9 mouse cellular contexts compared by ENCODE assay signal in the genomic region with DNA sequence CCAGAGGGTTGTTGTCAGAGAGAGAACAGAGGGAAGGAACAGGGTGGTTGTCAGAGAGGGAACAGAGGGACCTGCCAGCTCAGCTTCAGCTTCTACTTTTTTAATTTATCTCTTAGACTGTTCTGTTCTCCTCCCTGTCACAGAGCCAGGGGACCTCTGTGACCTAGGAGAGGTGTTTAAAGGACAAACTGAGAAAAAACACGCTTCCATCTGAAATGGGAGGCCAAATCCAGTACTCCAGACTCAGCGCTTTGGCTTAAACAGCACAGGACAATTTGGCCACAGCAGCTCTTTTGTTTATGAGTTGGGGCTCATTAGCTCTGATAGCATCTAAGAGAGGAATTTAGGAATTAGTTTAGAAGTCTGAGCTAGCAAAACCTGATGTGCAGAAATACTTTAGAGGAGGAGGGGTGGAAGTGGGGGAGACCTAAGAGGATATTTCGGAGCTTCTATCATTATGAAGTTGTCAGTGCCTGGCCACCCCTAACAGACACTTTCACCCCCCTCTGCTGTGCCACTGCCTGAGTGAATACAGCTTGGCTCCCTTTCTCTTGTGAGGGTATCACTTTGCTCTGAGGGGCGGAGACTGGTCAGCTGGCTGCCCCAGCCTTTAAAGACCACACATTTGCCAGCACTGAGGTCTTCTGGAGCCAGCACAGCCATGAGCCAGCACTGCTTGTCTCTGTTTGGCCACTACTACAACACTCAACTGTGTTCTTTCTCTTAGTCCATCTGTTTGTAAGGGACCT. TPM values are rescaled to one million over a fixed set of nuclear protein-coding genes. Genes with fewer than 3 reads are reported as not detected.
A peak's percentile ranks its signal among the peaks of the same experiment; 100 is the strongest.
DNase-seq lines count a peak whose midpoint lies in the region; ATAC-seq and TF ChIP-seq lines count a peak whose summit lies in the region.
"Had no signal": no experiment of that assay in that cellular context is flagged by ENCODE, and none has a peak within 500 bp of the region (broad histone marks: within the 10 kb centered on the region; RNA-seq: fewer than 3 reads in every experiment).

No protein-coding gene starts in this region.

- no peak for TF ChIP-seq CTCF in testis, adult 2 months (IDR thresholded peaks at IDR 0.05; ENCODE audit: control insufficient read depth, insufficient read depth, insufficient replicate concordance, low read depth, low read length)

- no peak for ATAC-seq in hindbrain, embryonic 13.5 days (ENCODE audit: low FRiP score)
- peak; percentile 74 for ATAC-seq in heart, embryonic 16.5 days (replicated peaks; ENCODE audit: extremely low read depth, insufficient read depth, low FRiP score)

- 40% methylated on average over 4 of the region's 4 CpGs for WGBS in hindbrain, embryonic 10.5 days
- 40% methylated on average over 4 of the region's 4 CpGs for WGBS in hindbrain, embryonic 13.5 days
- 19% methylated on average over 4 of the region's 4 CpGs for WGBS in heart, embryonic 16.5 days

- H3K27me3 ChIP-seq in hindbrain, embryonic 10.5 days (ENCODE audit: insufficient read depth, poor library complexity, severe bottlenecking) = no peaks in the 10 kb centered on the region
- H3K27me3 ChIP-seq in hindbrain, embryonic 13.5 days = no peaks in the 10 kb centered on the region
- H3K27me3 ChIP-seq in heart, embryonic 16.5 days (ENCODE audit: control insufficient read depth, insufficient read depth, low read length) = no peaks in the 10 kb centered on the region
- no peaks in the 10 kb centered on the region for H3K27me3 ChIP-seq in testis, adult 2 months (ENCODE audit: control insufficient read depth, insufficient read depth, low read length)
- H3K27me3 ChIP-seq: midbrain, embryonic 12.5 days had no signal

- H3K4me1 ChIP-seq in hindbrain, embryonic 10.5 days (replicated peaks) = peaks cover 25% of the 10 kb centered on the region
- H3K4me1 ChIP-seq in hindbrain, embryonic 13.5 days (replicated peaks) = 0 out of 2 replicates have a peak, but pooled peaks cover 4% of the 10 kb centered on the region
- H3K4me1 ChIP-seq in heart, embryonic 16.5 days (ENCODE audit: control insufficient read depth, insufficient read depth, low read length) = peaks cover 31% of the 10 kb centered on the region
- peaks cover 2% of the 10 kb centered on the region; the same call in 1 of the 2 replicates for H3K4me1 ChIP-seq in testis, adult 2 months (ENCODE audit: control insufficient read depth, insufficient read depth, low read length)

- intact Hi-C loops in left cerebral cortex, postnatal 36 days (cut with DNase I) = no loop called here

- no peak overlapping the region; the same call in 1 of the 2 replicates for H3K27ac ChIP-seq in hindbrain, embryonic 10.5 days
- H3K27ac ChIP-seq in hindbrain, embryonic 13.5 days = no peak overlapping the region
- peak overlapping the region; percentile 91 for H3K27ac ChIP-seq in heart, embryonic 16.5 days (ENCODE audit: low read length)
- H3K27ac ChIP-seq in testis, adult 2 months (ENCODE audit: control insufficient read depth, insufficient read depth, low read depth, low read length) = peak overlapping the region; percentile 75
- H3K27ac ChIP-seq: midbrain, embryonic 12.5 days had no signal

- peak; percentile 30 for DNase-seq in hindbrain, embryonic 10.5 days (ENCODE audit: low spot score)
- DNase-seq in ovary, postnatal 36 days (ENCODE audit: low spot score) = peak; percentile 5
- DNase-seq in ovary, postnatal 10 days (ENCODE audit: low spot score) = no peak
- DNase-seq in spleen, adult 18-20 months = no peak
- no peak for DNase-seq in left cerebral cortex, postnatal 36 days (ENCODE audit: low spot score in 2 of 2)

- H3K4me2 ChIP-seq in hindbrain, embryonic 13.5 days = no peak overlapping the region
- H3K4me2 ChIP-seq in heart, embryonic 16.5 days (ENCODE audit: low read depth, low read length) = no peak overlapping the region
- H3K4me2 ChIP-seq: midbrain, embryonic 12.5 days had no signal

- H3K4me3 ChIP-seq in hindbrain, embryonic 10.5 days = no peak overlapping the region
- no peak overlapping the region for H3K4me3 ChIP-seq in hindbrain, embryonic 13.5 days
- no peak overlapping the region for H3K4me3 ChIP-seq in heart, embryonic 16.5 days (ENCODE audit: low read length)
- no peak overlapping the region for H3K4me3 ChIP-seq in testis, adult 2 months (ENCODE audit: control insufficient read depth, low read depth, low read length)
- H3K4me3 ChIP-seq: midbrain, embryonic 12.5 days had no signal

- no peaks in the 10 kb centered on the region for H3K36me3 ChIP-seq in hindbrain, embryonic 10.5 days
- no peaks in the 10 kb centered on the region for H3K36me3 ChIP-seq in hindbrain, embryonic 13.5 days
- peaks cover 9% of the 10 kb centered on the region for H3K36me3 ChIP-seq in heart, embryonic 16.5 days (ENCODE audit: control insufficient read depth, insufficient read depth)
- no peaks in the 10 kb centered on the region for H3K36me3 ChIP-seq in testis, adult 2 months (ENCODE audit: control insufficient read depth, insufficient read depth, low read length)
- H3K36me3 ChIP-seq: midbrain, embryonic 12.5 days had no signal

- no peaks in the 10 kb centered on the region for H3K9me3 ChIP-seq in hindbrain, embryonic 10.5 days
- H3K9me3 ChIP-seq in hindbrain, embryonic 13.5 days = no peaks in the 10 kb centered on the region
- H3K9me3 ChIP-seq in heart, embryonic 16.5 days (replicated peaks; ENCODE audit: control insufficient read depth, low read length) = no peaks in the 10 kb centered on the region
- H3K9me3 ChIP-seq: midbrain, embryonic 12.5 days had no signal

- TF ChIP-seq POLR2A in testis, adult 2 months (IDR thresholded peaks at IDR 0.05; ENCODE audit: control insufficient read depth, low read depth, low read length) = no peak

- H3K9ac ChIP-seq in hindbrain, embryonic 13.5 days = no peak overlapping the region
- H3K9ac ChIP-seq in heart, embryonic 16.5 days (ENCODE audit: low read length) = peak overlapping the region; percentile 47; the same call in 1 of the 2 replicates
- H3K9ac ChIP-seq: midbrain, embryonic 12.5 days had no signal

RNA-seq across cellular contexts. Expression of gene Pkp2, which starts 40.4 kb away (rescaled TPM):
- polyA plus RNA-seq in hindbrain, embryonic 10.5 days (2016; fragmentation: Nextera tagmentation; extraction: Ambion mirVana) = 5.6 and 8.5 TPM in 2 replicates
- 1.4 TPM in 2 replicates for polyA plus RNA-seq in hindbrain, embryonic 13.5 days (2015; fragmentation: Nextera tagmentation; extraction: Ambion mirVana)
- polyA plus RNA-seq in heart, embryonic 16.5 days (2015; fragmentation: Nextera tagmentation; extraction: Ambion mirVana) = 116 and 117 TPM in 2 replicates
- polyA plus RNA-seq in testis, adult 2 months (2012; rRNA removed) = 1.3 and 1.4 TPM in 2 replicates
- total RNA-seq in left cerebral cortex, postnatal 36 days (2021) = 1 to 10 TPM; 3.5 to 8.7 TPM

RNA-seq across cellular contexts. Expression of gene Yars2, which starts 49.3 kb away (rescaled TPM):
- 39.8 and 43.3 TPM in 2 replicates for polyA plus RNA-seq in hindbrain, embryonic 10.5 days (2016; fragmentation: Nextera tagmentation; extraction: Ambion mirVana)
- 27.5 and 27.6 TPM in 2 replicates for polyA plus RNA-seq in hindbrain, embryonic 13.5 days (2015; fragmentation: Nextera tagmentation; extraction: Ambion mirVana)
- polyA plus RNA-seq in heart, embryonic 16.5 days (2015; fragmentation: Nextera tagmentation; extraction: Ambion mirVana) = 38.9 and 41.5 TPM in 2 replicates
- polyA plus RNA-seq in testis, adult 2 months (2012; rRNA removed) = 6.9 and 7.4 TPM in 2 replicates
- total RNA-seq in left cerebral cortex, postnatal 36 days (2021) = 10 to 100 TPM; 22.8 to 26.2 TPM

Comparison
In these comparisons a context has a peak if more than half of its experiments do, and no peak if none do; other contexts are left out.
1. DNase-seq: peak in hindbrain, embryonic 10.5 days (single experiment) and ovary, postnatal 36 days (single experiment); none in ovary, postnatal 10 days (single experiment), spleen, adult 18-20 months (0 of 2) and left cerebral cortex, postnatal 36 days (0 of 2).
2. H3K27ac ChIP-seq: peak in heart, embryonic 16.5 days (single experiment) and testis, adult 2 months (single experiment); none in hindbrain, embryonic 10.5 days (single experiment) and hindbrain, embryonic 13.5 days (single experiment).
3. RNA of gene Pkp2, which starts 40.4 kb away (polyA plus RNA-seq): 116 to 117 TPM in heart, embryonic 16.5 days; 5.6 to 8.5 TPM in hindbrain, embryonic 10.5 days, 1.4 TPM in hindbrain, embryonic 13.5 days and 1.3 to 1.4 TPM in testis, adult 2 months; every median in the first group is over 10 times any median in the second.